Mouse (Mus musculus) inflammation-experienced regulatory T-cells (primary cell): ENCODE measurements around the gene Xaf1. TPM values are rescaled to one million over a fixed set of nuclear protein-coding genes. Genes with fewer than 3 reads are reported as not detected.

Experiments used
- polyA plus RNA-seq, 2 experiments: library from polyadenylated mRNA; unstranded; fragments of 100-300 nt; shearing (Covaris generic); gene quantifications; one replicate each; pipeline ENCODE4 v1.2.1; 2017

Gene Xaf1
- 10 to 100 TPM; 64.3 to 80.6 TPM for polyA plus RNA-seq

DNA sequence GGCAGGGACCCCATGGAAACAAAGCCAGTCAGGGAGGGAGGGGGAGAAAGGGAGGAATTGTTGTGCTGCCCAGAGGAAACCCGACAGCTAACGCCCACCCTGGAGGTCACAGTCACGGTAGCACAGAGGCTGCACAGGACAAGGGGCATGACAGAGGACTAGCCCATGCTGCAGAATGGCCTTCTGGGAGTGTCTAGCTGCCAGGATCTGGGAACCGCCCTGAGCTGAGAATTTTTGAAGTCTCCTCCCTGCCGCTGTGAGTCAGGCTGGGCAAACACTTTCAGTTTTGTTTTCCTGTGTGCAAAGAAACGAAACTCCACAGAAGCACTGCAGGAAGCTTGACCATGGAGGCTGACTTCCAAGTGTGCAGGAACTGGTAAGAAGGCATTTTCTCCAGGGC is at the start of gene Xaf1:
Gene Xaf1, plus strand, starts transcription at position 296 of the 400 bp plus-strand sequence.

DNA sequence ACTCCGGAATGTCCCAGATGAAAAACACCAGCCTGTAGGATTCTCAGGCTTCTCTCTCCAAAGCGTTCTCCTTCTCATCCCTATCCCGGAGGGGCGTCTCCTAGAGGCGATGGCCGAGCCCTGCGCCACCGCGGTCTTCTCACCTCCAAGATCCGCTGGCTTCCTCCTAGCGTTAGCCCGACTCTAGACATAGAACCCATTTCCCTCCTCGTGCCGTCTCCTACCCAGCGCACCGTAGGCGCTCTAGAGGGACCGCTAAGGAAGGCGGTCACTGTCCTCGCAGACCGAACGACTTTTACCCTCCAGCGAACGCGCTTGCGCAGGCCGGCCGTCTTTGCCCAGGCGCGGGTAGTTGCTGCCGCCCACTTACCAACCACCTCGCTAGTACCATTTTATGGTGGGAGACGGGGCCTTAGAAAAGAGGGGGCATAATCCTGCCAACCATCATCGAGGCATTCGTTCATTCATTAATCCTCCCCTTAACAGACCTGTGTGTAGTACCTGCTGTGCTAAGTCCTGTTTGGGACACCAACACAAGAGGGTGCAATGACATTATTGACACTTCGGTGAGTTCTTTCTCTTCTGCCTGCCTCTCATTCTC is 34.4 kb upstream of the Xaf1 start, which contains the start of gene Slc13a5:
Gene Slc13a5, minus strand, starts transcription at position 263 of the 601 bp plus-strand sequence.

DNA sequence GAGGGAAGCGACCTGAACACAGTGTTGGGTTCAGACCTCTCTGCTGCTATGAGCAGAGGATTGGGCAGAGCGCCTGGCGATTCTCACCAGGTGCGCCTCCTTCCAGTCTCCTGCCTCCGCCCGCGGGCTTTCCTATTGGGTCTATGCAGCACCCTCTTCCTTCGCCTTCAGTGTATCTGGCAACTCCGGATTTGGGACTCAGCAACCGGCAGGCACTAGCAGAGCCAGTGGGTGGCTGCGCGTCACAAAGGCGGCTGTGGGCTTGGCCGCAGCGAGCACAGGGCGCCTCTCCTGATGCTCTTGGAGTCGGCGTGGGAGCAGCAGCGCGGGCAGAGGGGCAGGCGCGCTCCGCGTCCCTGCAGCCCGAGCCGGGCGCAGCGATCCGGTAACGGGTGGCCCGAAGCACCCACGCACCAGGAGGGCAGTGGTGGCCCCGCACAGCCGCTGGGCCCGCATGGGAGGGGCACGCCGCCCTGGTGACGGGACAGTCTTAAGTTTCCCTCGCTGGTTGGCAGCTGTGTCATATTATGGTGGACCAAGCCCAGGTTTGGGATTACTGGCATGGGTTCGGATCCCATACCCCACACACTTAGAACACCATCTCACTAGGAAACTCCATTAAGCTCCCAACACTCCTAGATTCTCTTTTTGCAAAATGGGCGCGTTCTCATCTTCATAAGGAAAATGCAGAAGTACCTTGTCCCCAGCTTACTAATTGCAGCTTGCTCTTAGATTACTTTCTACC is 12.9 kb downstream of the Xaf1 start, which contains the start of gene Fbxo39:
Gene Fbxo39, plus strand, starts transcription at position 294 of the 745 bp plus-strand sequence.

DNA sequence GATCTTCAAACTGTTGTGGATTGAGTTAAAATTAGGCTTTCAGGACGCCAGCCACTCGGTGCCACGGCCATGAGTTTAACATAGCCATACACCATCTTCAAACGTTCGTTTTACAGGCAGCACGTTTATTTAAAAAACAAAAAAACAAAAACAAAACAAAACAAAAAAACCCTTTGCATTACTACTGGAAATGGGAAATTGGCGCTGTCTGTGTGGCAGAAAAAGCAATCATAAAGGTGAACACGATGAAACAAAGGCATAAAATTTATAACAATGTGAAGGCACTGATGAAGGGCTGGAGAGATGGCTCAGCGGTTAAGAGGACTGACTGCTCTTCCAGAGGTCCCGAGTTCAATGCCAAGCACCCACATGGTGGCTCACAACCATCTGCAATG is 60.9 kb downstream of the Xaf1 start, which contains the start of gene Tekt1:
Gene Tekt1, minus strand, starts transcription at position 96 of the 395 bp plus-strand sequence.

Other genes starting within 250 kb of the Xaf1 start
- gene Pitpnm3, start 165.9 kb upstream of the Xaf1 start, polyA plus RNA-seq: 1 to 10 TPM in 1 of 2 experiments, under 1 TPM in 1; 0.71 to 2.9 TPM
- gene Gm43951, start 94.8 kb upstream of the Xaf1 start, polyA plus RNA-seq: under 1 TPM; 0.47 to 0.51 TPM
- 10 to 100 TPM; 16.5 to 21.4 TPM for gene 4933427D14Rik, start 94.2 kb upstream of the Xaf1 start, polyA plus RNA-seq
- gene Txndc17, start 94.1 kb upstream of the Xaf1 start, polyA plus RNA-seq: 100 to 1,000 TPM in 1 of 2 experiments, 10 to 100 TPM in 1; 84.0 to 101 TPM
- gene Med31, start 86.0 kb upstream of the Xaf1 start, polyA plus RNA-seq: 10 to 100 TPM; 18.3 to 20.7 TPM
- gene Slc13a5, start 34.4 kb upstream of the Xaf1 start, polyA plus RNA-seq: under 1 TPM; 0.08 to 0.10 TPM
- gene Fbxo39, start 12.8 kb downstream of the Xaf1 start, polyA plus RNA-seq: 1 to 10 TPM in 1 of 2 experiments, under 1 TPM in 1; 0.34 to 1.4 TPM
- gene Tekt1, start 60.8 kb downstream of the Xaf1 start, polyA plus RNA-seq: not detected
- gene Smtnl2, start 110.1 kb downstream of the Xaf1 start, polyA plus RNA-seq: 1 to 10 TPM in 1 of 2 experiments, under 1 TPM in 1; 0.07 to 1.1 TPM
- gene Ggt6, start 133.9 kb downstream of the Xaf1 start, polyA plus RNA-seq: not detected
- gene Mybbp1a, start 139.7 kb downstream of the Xaf1 start, polyA plus RNA-seq: 100 to 1,000 TPM in 1 of 2 experiments, 10 to 100 TPM in 1; 96.4 to 113 TPM
- under 1 TPM; 0.49 to 0.67 TPM for gene Spns2, start 188.3 kb downstream of the Xaf1 start, polyA plus RNA-seq
- gene Spns3, start 248.9 kb downstream of the Xaf1 start, polyA plus RNA-seq: 1 to 10 TPM in 1 of 2 experiments, under 1 TPM in 1; 0.29 to 2.2 TPM